Mouse (Mus musculus) CH12.LX (cell line): ENCODE measurements around the gene Phf1. TPM values are rescaled to one million over a fixed set of nuclear protein-coding genes. Genes with fewer than 3 reads are reported as not detected.

Experiments
- DNase-seq: peaks from one replicate; pipeline ENCODE4 v3.0.0-alpha.2; 2013; ENCODE audit errors: extremely low read depth
- H3K27ac ChIP-seq: 2 replicates; pipeline ENCODE4 v1.5.1; 2012; ENCODE audit warnings: low read depth, mild to moderate bottlenecking, control low read depth, moderate library complexity; ENCODE audit not compliant: insufficient read depth
- H3K27me3 ChIP-seq: replicated peaks from 2 replicates; pipeline ENCODE3; 2012; ENCODE audit warnings: inconsistent platforms
- H3K36me3 ChIP-seq, 2 experiments: replicated peaks in 1 of 2; 2 replicates each; pipeline versions ENCODE3 to v1.6.1; 2012; ENCODE audit warnings: inconsistent platforms in 1 of 2, low read length in 1 of 2, mild to moderate bottlenecking in 1 of 2, mixed read lengths in 1 of 2, moderate library complexity in 1 of 2; ENCODE audit not compliant: control insufficient read depth in 1 of 2, insufficient read depth in 1 of 2
- H3K4me1 ChIP-seq, 2 experiments: 2 replicates each; pipeline ENCODE4 v1.6.1; 2012; ENCODE audit warnings: inconsistent platforms in 1 of 2, moderate library complexity in 1 of 2; ENCODE audit not compliant: insufficient read depth in 2 of 2, control insufficient read depth in 1 of 2
- H3K4me2 ChIP-seq: 2 replicates; pipeline ENCODE4 v1.6.1; 2012; ENCODE audit warnings: low read depth, mild to moderate bottlenecking, control low read depth; ENCODE audit not compliant: poor library complexity, insufficient read depth, severe bottlenecking
- H3K4me3 ChIP-seq, 3 experiments: fragments of 150-350 bp in 1 of 3; sonication (generic) in 1 of 3; replicated peaks in 1 of 3; 2 replicates each; pipeline versions ENCODE3 to v1.5.1; 2011 to 2012; ENCODE audit warnings: low read depth in 2 of 3, low read length in 2 of 3, mild to moderate bottlenecking in 2 of 3, moderate library complexity in 2 of 3, control low read depth in 1 of 3, improper control_type of control experiment in 1 of 3, inconsistent platforms in 1 of 3, mixed read lengths in 1 of 3; ENCODE audit not compliant: poor library complexity in 1 of 3
- H3K79me2 ChIP-seq: replicated peaks from 2 replicates; pipeline ENCODE4 v1.6.1; 2012; ENCODE audit warnings: mild to moderate bottlenecking, moderate library complexity; ENCODE audit not compliant: control insufficient read depth, poor library complexity, insufficient read depth, severe bottlenecking; ENCODE audit errors: extremely low read depth
- H3K9ac ChIP-seq: 2 replicates; pipeline ENCODE4 v1.6.1; 2012; ENCODE audit warnings: low read depth, mild to moderate bottlenecking, control low read depth, moderate library complexity; ENCODE audit not compliant: insufficient read depth
- H3K9me3 ChIP-seq: replicated peaks from 2 replicates; pipeline ENCODE3; 2012; ENCODE audit warnings: low read length, inconsistent platforms, mixed read lengths
- BHLHE40 ChIP-seq: IDR thresholded peaks from 2 replicates; pipeline ENCODE4 v1.6.1; 2011; ENCODE audit warnings: mild to moderate bottlenecking, low read depth, low read length, improper control_type of control experiment
- CHD1 ChIP-seq: IDR thresholded peaks from 2 replicates; pipeline ENCODE4 v1.6.1; 2012; ENCODE audit warnings: low read depth, low read length, improper control_type of control experiment, inconsistent platforms
- CHD2 ChIP-seq: IDR thresholded peaks from 2 replicates; pipeline ENCODE4 v1.6.1; 2011; ENCODE audit warnings: low read length, improper control_type of control experiment
- CTCF ChIP-seq, 2 experiments: IDR thresholded peaks in 1 of 2; conservative IDR thresholded peaks in 1 of 2; 2 replicates each; pipeline ENCODE4 v1.5.1; 2011 to 2012; ENCODE audit warnings: low read depth in 2 of 2, low read length in 2 of 2, improper control_type of control experiment in 1 of 2, inconsistent platforms in 1 of 2, mild to moderate bottlenecking in 1 of 2, moderate library complexity in 1 of 2
- E2F4 ChIP-seq: IDR thresholded peaks from 2 replicates; pipeline ENCODE4 v1.6.1; 2011; ENCODE audit warnings: low read depth, low read length, improper control_type of control experiment; ENCODE audit not compliant: insufficient replicate concordance
- ELF1 ChIP-seq: IDR thresholded peaks from 2 replicates; pipeline ENCODE4 v1.6.1; 2014; ENCODE audit warnings: low read depth, mild to moderate bottlenecking, inconsistent platforms, low read length, improper control_type of control experiment
- EP300 ChIP-seq: IDR thresholded peaks from 2 replicates; pipeline ENCODE4 v1.6.1; 2011; ENCODE audit warnings: low read length, improper control_type of control experiment
- ETS1 ChIP-seq: conservative IDR thresholded peaks from 2 replicates; pipeline ENCODE4 v1.6.1; 2012; ENCODE audit warnings: low read depth, mild to moderate bottlenecking, inconsistent platforms, low read length, improper control_type of control experiment, moderate library complexity
- GABPA ChIP-seq: IDR thresholded peaks from 2 replicates; pipeline ENCODE4 v1.6.1; 2012; ENCODE audit warnings: low read depth, low read length, improper control_type of control experiment, inconsistent platforms; ENCODE audit not compliant: insufficient replicate concordance
- HCFC1 ChIP-seq: IDR thresholded peaks from 2 replicates; pipeline ENCODE4 v1.6.1; 2012; ENCODE audit warnings: low read depth, mild to moderate bottlenecking, inconsistent platforms, low read length, improper control_type of control experiment
- IRF4 ChIP-seq: IDR thresholded peaks from 2 replicates; pipeline ENCODE4 v1.6.1; 2014; ENCODE audit warnings: low read depth, mild to moderate bottlenecking, inconsistent platforms, low read length, improper control_type of control experiment
- JUN ChIP-seq: IDR thresholded peaks from 2 replicates; pipeline ENCODE4 v1.6.1; 2011; ENCODE audit warnings: low read depth, mild to moderate bottlenecking, low read length, improper control_type of control experiment, moderate library complexity; ENCODE audit not compliant: insufficient read depth
- JUND ChIP-seq: conservative IDR thresholded peaks from 2 replicates; pipeline ENCODE4 v1.6.1; 2011; ENCODE audit warnings: low read depth, low read length, improper control_type of control experiment
- KAT2A ChIP-seq: IDR thresholded peaks from 2 replicates; pipeline ENCODE4 v1.6.1; 2012; ENCODE audit warnings: low read length, improper control_type of control experiment, inconsistent platforms; ENCODE audit not compliant: insufficient replicate concordance
- MAFK ChIP-seq: IDR thresholded peaks from 2 replicates; pipeline ENCODE4 v1.6.1; 2011; ENCODE audit warnings: low read length, improper control_type of control experiment; ENCODE audit not compliant: insufficient replicate concordance
- MAX ChIP-seq: IDR thresholded peaks from 2 replicates; pipeline ENCODE4 v1.6.1; 2011; ENCODE audit warnings: low read length, improper control_type of control experiment
- MAZ ChIP-seq: IDR thresholded peaks from 2 replicates; pipeline ENCODE4 v1.6.1; 2012; ENCODE audit warnings: low read depth, mild to moderate bottlenecking, inconsistent platforms, low read length, improper control_type of control experiment, moderate library complexity
- MEF2A ChIP-seq: IDR thresholded peaks from 2 replicates; pipeline ENCODE4 v1.6.1; 2014; ENCODE audit warnings: low read depth, mild to moderate bottlenecking, inconsistent platforms, low read length, improper control_type of control experiment, borderline replicate concordance
- MXI1 ChIP-seq: IDR thresholded peaks from 2 replicates; pipeline ENCODE4 v1.6.1; 2011; ENCODE audit warnings: mild to moderate bottlenecking, low read depth, low read length, improper control_type of control experiment
- MYC ChIP-seq: IDR thresholded peaks from 2 replicates; pipeline ENCODE4 v1.6.1; 2011; ENCODE audit warnings: low read depth, mild to moderate bottlenecking, improper control_type of control experiment, low read length
- NELFE ChIP-seq: IDR thresholded peaks from 2 replicates; pipeline ENCODE4 v1.6.1; 2011; ENCODE audit warnings: low read depth, low read length, improper control_type of control experiment
- NRF1 ChIP-seq: IDR thresholded peaks from 2 replicates; pipeline ENCODE4 v1.6.1; 2014; ENCODE audit warnings: low read depth, mild to moderate bottlenecking, inconsistent platforms, low read length, improper control_type of control experiment, moderate library complexity
- PAX5 ChIP-seq: IDR thresholded peaks from 2 replicates; pipeline ENCODE4 v1.6.1; 2012; ENCODE audit warnings: low read length, inconsistent platforms, mixed read lengths
- POLR2A ChIP-seq: IDR thresholded peaks from 2 replicates; pipeline ENCODE4 v1.6.1; 2011; ENCODE audit warnings: low read depth, mild to moderate bottlenecking, improper control_type of control experiment, low read length
- POLR2AphosphoS2 ChIP-seq: IDR thresholded peaks from 2 replicates; pipeline ENCODE4 v1.6.1; 2011; ENCODE audit warnings: low read depth, low read length, improper control_type of control experiment
- RAD21 ChIP-seq: IDR thresholded peaks from 2 replicates; pipeline ENCODE4 v1.6.1; 2011; ENCODE audit warnings: low read depth, mild to moderate bottlenecking, low read length, improper control_type of control experiment, moderate library complexity
- RCOR1 ChIP-seq: conservative IDR thresholded peaks from 2 replicates; pipeline ENCODE4 v1.6.1; 2012; ENCODE audit warnings: low read depth, mild to moderate bottlenecking, inconsistent platforms, low read length, improper control_type of control experiment
- SIN3A ChIP-seq: IDR thresholded peaks from 2 replicates; pipeline ENCODE4 v1.6.1; 2012; ENCODE audit warnings: low read length, improper control_type of control experiment, inconsistent platforms
- SMC3 ChIP-seq: IDR thresholded peaks from 2 replicates; pipeline ENCODE4 v1.6.1; 2011; ENCODE audit warnings: low read depth, low read length, improper control_type of control experiment
- TBP ChIP-seq: conservative IDR thresholded peaks from 2 replicates; pipeline ENCODE4 v1.6.1; 2011; ENCODE audit warnings: low read depth, low read length, improper control_type of control experiment
- TCF12 ChIP-seq: IDR thresholded peaks from 2 replicates; pipeline ENCODE4 v1.6.1; 2014; ENCODE audit warnings: low read depth, mild to moderate bottlenecking, inconsistent platforms, low read length, improper control_type of control experiment
- UBTF ChIP-seq: IDR thresholded peaks from 2 replicates; pipeline ENCODE4 v1.6.1; 2012; ENCODE audit warnings: low read depth, mild to moderate bottlenecking, inconsistent platforms, low read length, improper control_type of control experiment, moderate library complexity
- USF1 ChIP-seq: IDR thresholded peaks from 2 replicates; pipeline ENCODE4 v1.6.1; 2014; ENCODE audit warnings: low read depth, mild to moderate bottlenecking, inconsistent platforms, low read length, improper control_type of control experiment
- USF2 ChIP-seq: conservative IDR thresholded peaks from 2 replicates; pipeline ENCODE4 v1.6.1; 2011; ENCODE audit warnings: low read depth, low read length, improper control_type of control experiment
- ZC3H11A ChIP-seq: IDR thresholded peaks from 2 replicates; pipeline ENCODE4 v1.6.1; 2012; ENCODE audit warnings: low read depth, mild to moderate bottlenecking, inconsistent platforms, low read length, improper control_type of control experiment
- ZKSCAN1 ChIP-seq: IDR thresholded peaks from 2 replicates; pipeline ENCODE4 v1.6.1; 2012; ENCODE audit warnings: low read depth, inconsistent platforms, low read length, improper control_type of control experiment, borderline replicate concordance
- ZMIZ1 ChIP-seq: IDR thresholded peaks from 2 replicates; pipeline ENCODE4 v1.6.1; 2012; ENCODE audit warnings: low read depth, mild to moderate bottlenecking, inconsistent platforms, low read length, improper control_type of control experiment
- ZNF384 ChIP-seq: IDR thresholded peaks from 2 replicates; pipeline ENCODE4 v1.6.1; 2012; ENCODE audit warnings: low read depth, low read length, improper control_type of control experiment, inconsistent platforms
- dilution Hi-C: fragments of 300-500 bp; cut with MboI; formaldehyde crosslinking; loops from 2 replicates; pipeline ENCODE4 v1.14.3; 2020; ENCODE audit warnings: low sequenced_read_pairs; ENCODE audit not compliant: extremely low pct_unique_long_range_greater_than_20kb, extremely low pct_ligation_motif_present
- in situ Hi-C: fragments of 300-500 bp; cut with MboI; formaldehyde crosslinking; loops from 3 replicates; pipeline ENCODE4 v1.14.3; 2019; ENCODE audit warnings: low sequenced_read_pairs, low pct_ligation_motif_present, low pct_unique_long_range_greater_than_20kb, mixed read lengths
- polyA plus RNA-seq: library from polyadenylated mRNA; unstranded; fragments of >175 nt; gene quantifications from 2 replicates; pipeline ENCODE4 v1.2.1, GENCODE M21; 2012; ENCODE audit warnings: low read depth; ENCODE audit not compliant: insufficient read length
- total RNA-seq, 2 experiments: library from RNA; depleted of rRNA; stranded (reverse); fragments of 300-350 nt in 1 of 2; fragments of >200 nt in 1 of 2; gene quantifications; 2 replicates each; pipeline ENCODE4 v1.2.3; 2012 to 2014

The Phf1 gene
- total and polyA plus RNA-seq, 3 experiments: 1.7 to 4.1 (median 3.5) TPM

GRCm38 (mm10) chr17:26886047-26886749, 46.7 kb upstream of the Phf1 start:
- Histone ChIP-seq H3K9ac (peak overlapping the region; percentile 29; the same call in 1 of the 2 replicates), H3K4me3 (peak overlapping the region; percentile 71 to 80 (median 72)), H3K4me1 (peaks cover 3 to 48% of the 10 kb centered on the region in 2 experiments; a peak in 3 of 4 replicates), H3K4me2 (peak overlapping the region; percentile 67), H3K9me3 (peaks cover 3% of the 10 kb centered on the region), H3K27ac (no peak overlapping the region), H3K27me3 (no peaks in the 10 kb centered on the region), H3K36me3 (peaks cover 2 to 26% of the 10 kb centered on the region in 2 experiments), H3K79me2 (peaks cover 9% of the 10 kb centered on the region; the same call in 1 of the 2 replicates)
- dilution Hi-C loops: no loop called here
- TF ChIP-seq HCFC1 (no peak; the same call in 1 of the 2 replicates), POLR2AphosphoS2 (no peak), ELF1 (peak; percentile 89), MAX (peak; percentile 99), PAX5 (no peak), BHLHE40 (peak; percentile 100), SMC3 (peak; percentile 94), TBP (no peak), MXI1 (peak; percentile 100), ZNF384 (no peak), CTCF (conservative IDR thresholded peaks at IDR 0.05 in 1 of 2, IDR thresholded peaks at IDR 0.05 in 1 of 2; ENCODE audit: low read depth in 2 of 2, low read length in 2 of 2) (peak; percentile 72 to 97), CHD2 (no peak), NELFE (peak; percentile 51; the same call in 1 of the 2 replicates), POLR2A (peak; percentile 55), JUN (no peak), E2F4 (no peak), JUND (no peak), ZMIZ1 (no peak), ZKSCAN1 (no peak), ZC3H11A (peak; percentile 88), CHD1 (no peak), ETS1 (peak; percentile 67), NRF1 (peak; percentile 44; the same call in 1 of the 2 replicates), MEF2A (peak; percentile 80; the same call in 1 of the 2 replicates), EP300 (no peak), TCF12 (peak; percentile 67; the same call in 1 of the 2 replicates), USF1 (peak; percentile 87), UBTF (no peak), KAT2A (no peak), IRF4 (peak; percentile 74), MAZ (no peak), RCOR1 (no peak), RAD21 (peak; percentile 93), MAFK (no peak), SIN3A (peak; percentile 98), GABPA (no peak), USF2 (peak; percentile 77), MYC (peak; percentile 100)
- in situ Hi-C loops: loop anchor here (5.0 to 10.0 kb wide), 3 partner anchors 104 to 411 kb away; partner anchors contain the start of gene Bnip1
- DNase-seq: peak; percentile 79
